Mouse (Mus musculus) bone marrow macrophage, adult 2 months (primary cell): ENCODE measurements at regions not wholly inside any gene's neighbourhood (a gene's known extent, or its start where the extent isn't known, plus 50 kb on each side); places are given as distances from the start of the nearest gene placed in this dataset.

Source experiments
- CTCF ChIP-seq: IDR thresholded peaks from 2 replicates; pipeline ENCODE4 v1.5.1; 2012; ENCODE audit warnings: low read depth, mild to moderate bottlenecking, low read length, moderate library complexity
- POLR2A ChIP-seq: IDR thresholded peaks from 2 replicates; pipeline ENCODE4 v1.6.1; 2012; ENCODE audit warnings: mild to moderate bottlenecking, low read depth, low read length, borderline replicate concordance

- TF ChIP-seq CTCF = no peak
- TF ChIP-seq POLR2A = no peak
Measured at GRCm38 (mm10) chr6:7134888-7135287, 179.1 kb downstream of the Sdhaf3 start.
